Mouse (Mus musculus) hindbrain, embryonic 12.5 days (tissue): ENCODE measurements around the gene Ptrhd1. TPM values are rescaled to one million over a fixed set of nuclear protein-coding genes. Genes with fewer than 3 reads are reported as not detected.

Experiments used
- ATAC-seq: fragments of 200-750 bp; cut with Nextera tagmentation; 2 replicates; pipeline ENCODE4 v1.8.0; 2017; ENCODE audit warnings: moderate TSS enrichment; ENCODE audit not compliant: low FRiP score
- H3K27ac ChIP-seq: fragments of 300-500 bp; sonication (generic); 2 replicates; pipeline ENCODE4 v1.5.1; 2016; ENCODE audit warnings: mild to moderate bottlenecking
- H3K27me3 ChIP-seq: fragments of 300-500 bp; sonication (generic); 2 replicates; pipeline ENCODE4 v1.6.1; 2016; ENCODE audit warnings: mild to moderate bottlenecking
- H3K36me3 ChIP-seq: fragments of 300-500 bp; sonication (generic); 2 replicates; pipeline ENCODE4 v1.6.1; 2016; ENCODE audit warnings: mild to moderate bottlenecking
- H3K4me1 ChIP-seq: fragments of 300-500 bp; sonication (generic); 2 replicates; pipeline ENCODE4 v1.6.1; 2016
- H3K4me2 ChIP-seq: fragments of 300-500 bp; sonication (generic); replicated peaks from 2 replicates; pipeline ENCODE4 v1.6.1; 2016; ENCODE audit warnings: mild to moderate bottlenecking
- H3K4me3 ChIP-seq: fragments of 300-500 bp; sonication (generic); 2 replicates; pipeline ENCODE4 v1.5.1; 2016; ENCODE audit warnings: mild to moderate bottlenecking
- H3K9ac ChIP-seq: fragments of 300-500 bp; sonication (generic); 2 replicates; pipeline ENCODE4 v1.6.1; 2016; ENCODE audit warnings: mild to moderate bottlenecking, moderate library complexity
- H3K9me3 ChIP-seq: fragments of 300-500 bp; sonication (generic); replicated peaks from 2 replicates; pipeline ENCODE4 v1.6.1; 2016; ENCODE audit warnings: mild to moderate bottlenecking
- WGBS: fragments of 180-500 bp; shearing (Covaris S2); methylation state at CpG from one replicate; pipeline ENCODE4 v1.1.7; 2016; 5-methylcytosine and 5-hydroxymethylcytosine counted together
- polyA plus RNA-seq: library from polyadenylated mRNA; unstranded; fragments of >200 nt; fragmentation: Nextera tagmentation; extraction: Ambion mirVana; gene quantifications from 2 replicates; pipeline ENCODE4 v1.2.1, GENCODE M21; 2016

Gene Ptrhd1
- polyA plus RNA-seq = 4.7 and 6.2 TPM in 2 replicates

DNA sequence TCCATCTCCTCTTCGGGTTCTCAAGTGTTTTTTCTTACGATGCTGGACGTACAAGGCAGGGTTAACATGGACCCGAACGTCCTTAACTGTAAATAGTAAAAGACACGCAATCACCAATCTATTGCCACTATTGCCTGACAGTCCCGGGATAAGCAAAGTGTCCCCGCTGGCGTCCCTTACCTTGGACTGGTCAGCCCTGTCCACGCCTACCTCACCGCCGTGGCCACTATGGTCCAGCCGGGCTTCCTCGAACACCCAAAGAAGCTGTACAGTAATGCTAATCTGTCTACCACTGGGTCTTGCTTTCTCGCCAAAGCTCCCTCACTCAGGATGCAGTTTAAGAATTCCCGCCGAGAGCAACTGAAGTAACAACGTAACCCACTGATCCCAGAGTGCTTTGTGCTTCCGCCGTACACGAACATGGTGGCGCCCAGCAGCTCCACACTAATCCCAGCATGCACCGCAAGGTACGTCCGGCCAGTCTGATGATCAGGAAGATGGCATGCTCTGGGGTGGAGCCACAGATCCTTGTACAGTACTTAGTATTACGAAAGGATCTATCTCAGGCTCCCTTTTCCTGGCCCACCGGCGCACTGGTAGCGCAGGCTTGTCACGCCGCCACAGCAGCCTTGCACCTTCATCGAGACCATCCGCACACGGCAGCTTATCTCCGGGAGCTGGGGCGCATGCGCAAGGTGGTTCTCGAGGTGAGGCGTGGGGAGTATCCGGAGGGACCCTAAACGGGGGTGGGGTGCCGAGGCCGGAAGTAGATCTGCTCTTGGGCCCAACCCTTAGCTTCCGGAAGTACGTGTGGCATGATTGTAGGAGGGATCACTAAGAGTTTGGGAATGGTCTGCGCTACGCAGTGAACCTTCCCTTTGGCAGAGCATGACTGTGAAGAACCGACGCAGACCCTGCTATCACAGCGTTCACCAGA lies at the start of gene Ptrhd1, which contains the start of gene Cenpo:
Gene Ptrhd1, plus strand, starts transcription at position 456 of the 937 bp plus-strand sequence.
Gene Cenpo, minus strand, starts transcription at position 723 of the 937 bp plus-strand sequence.
- H3K4me1 ChIP-seq = peaks cover 11% of the 10 kb centered on the region
- peak within 1 kb of the TSS; percentile 71 for H3K9ac ChIP-seq
- peak within 1 kb of the TSS; percentile 95 for H3K27ac ChIP-seq
- peak within 1 kb of the TSS; percentile 71 for H3K4me3 ChIP-seq
- peaks cover 12% of the 10 kb centered on the region for H3K36me3 ChIP-seq
- H3K27me3 ChIP-seq = no peaks in the 10 kb centered on the region
- no peaks in the 10 kb centered on the region for H3K9me3 ChIP-seq
- under 1% methylated on average over 50 of the region's 50 CpGs for WGBS
- peak within 1 kb of the TSS; percentile 67 for H3K4me2 ChIP-seq
- peak; percentile 99 for ATAC-seq

DNA sequence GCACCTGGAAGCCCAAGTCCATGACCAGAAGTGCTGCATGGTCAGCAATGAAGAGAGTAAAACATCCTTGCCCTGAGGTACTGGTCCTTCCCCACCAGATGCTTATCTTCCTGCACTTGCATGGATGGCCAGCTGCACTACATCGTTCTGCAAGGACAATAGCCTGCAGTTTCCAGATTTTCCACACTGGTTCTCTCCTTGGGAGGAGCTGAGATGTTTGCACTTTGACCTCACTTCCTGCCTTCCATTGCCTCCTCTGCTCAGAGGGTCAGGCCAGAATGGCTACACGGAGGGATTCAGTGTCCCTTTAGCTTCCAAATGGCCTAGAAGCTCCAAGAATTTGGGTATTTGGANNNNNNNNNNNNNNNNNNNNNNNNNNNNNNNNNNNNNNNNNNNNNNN lies 49.2 kb upstream of the Ptrhd1 start:
- H3K9me3 ChIP-seq = no peaks in the 10 kb centered on the region
- H3K36me3 ChIP-seq = no peaks in the 10 kb centered on the region
- ATAC-seq = no peak
- no peaks in the 10 kb centered on the region for H3K27me3 ChIP-seq
- no peak overlapping the region for H3K9ac ChIP-seq
- no peak overlapping the region for H3K27ac ChIP-seq
- H3K4me3 ChIP-seq = no peak overlapping the region
- peaks cover 10% of the 10 kb centered on the region for H3K4me1 ChIP-seq
- WGBS = 53% methylated on average over 2 of the region's 2 CpGs
- no peak overlapping the region for H3K4me2 ChIP-seq

DNA sequence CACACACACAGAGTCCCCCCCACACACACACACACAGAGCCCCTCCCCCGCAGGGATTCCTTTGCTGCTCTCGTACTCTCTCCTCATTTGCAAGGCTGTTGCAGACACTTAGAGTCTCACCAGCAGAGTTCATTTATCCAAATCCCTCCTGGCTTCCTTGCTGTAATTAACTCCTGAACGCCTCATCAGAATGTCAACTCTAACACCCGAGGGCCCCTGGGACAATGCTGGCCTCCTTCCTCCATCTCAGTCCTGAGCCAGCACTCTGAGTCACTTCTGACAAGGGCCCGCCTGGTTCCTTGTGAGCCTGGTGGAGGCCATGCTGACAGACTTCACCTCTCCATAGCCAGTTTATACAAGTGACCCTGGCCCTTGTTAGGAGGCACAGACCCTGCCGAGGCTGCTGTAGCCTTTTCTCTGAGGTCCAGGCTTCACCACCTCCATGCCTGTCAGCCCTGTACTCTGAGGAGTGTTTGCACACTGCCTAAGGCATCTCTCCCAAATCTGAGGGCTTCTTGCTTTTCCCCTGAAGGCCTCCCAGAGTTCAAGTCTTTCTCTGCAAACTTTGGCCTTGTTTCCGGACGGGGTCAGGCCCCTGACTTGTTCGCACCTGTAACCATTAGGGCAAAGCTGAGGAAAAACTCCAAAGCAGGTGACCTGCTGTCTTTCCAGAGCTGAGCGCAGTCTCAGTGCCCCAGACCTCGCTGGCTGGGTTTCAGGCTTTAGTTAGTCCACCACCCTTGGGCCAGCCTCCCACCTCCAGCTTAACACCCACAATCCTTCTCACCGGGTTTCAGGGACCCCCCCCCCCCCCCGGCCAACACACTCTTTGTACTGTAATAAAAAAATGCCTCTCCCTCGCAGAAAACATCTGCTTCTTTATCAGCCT lies 45.4 kb upstream of the Ptrhd1 start:
- H3K4me3 ChIP-seq = no peak overlapping the region
- peaks cover 21% of the 10 kb centered on the region for H3K4me1 ChIP-seq
- H3K9ac ChIP-seq = 0 out of 2 replicates have a peak overlapping the region, but pooled peaks have one; percentile 2
- WGBS = 35% methylated on average over 14 of the region's 14 CpGs
- no peaks in the 10 kb centered on the region for H3K27me3 ChIP-seq
- peak overlapping the region; percentile 12 for H3K27ac ChIP-seq
- H3K4me2 ChIP-seq = no peak overlapping the region
- no peaks in the 10 kb centered on the region for H3K36me3 ChIP-seq
- ATAC-seq = peak; percentile 80
- no peaks in the 10 kb centered on the region for H3K9me3 ChIP-seq

DNA sequence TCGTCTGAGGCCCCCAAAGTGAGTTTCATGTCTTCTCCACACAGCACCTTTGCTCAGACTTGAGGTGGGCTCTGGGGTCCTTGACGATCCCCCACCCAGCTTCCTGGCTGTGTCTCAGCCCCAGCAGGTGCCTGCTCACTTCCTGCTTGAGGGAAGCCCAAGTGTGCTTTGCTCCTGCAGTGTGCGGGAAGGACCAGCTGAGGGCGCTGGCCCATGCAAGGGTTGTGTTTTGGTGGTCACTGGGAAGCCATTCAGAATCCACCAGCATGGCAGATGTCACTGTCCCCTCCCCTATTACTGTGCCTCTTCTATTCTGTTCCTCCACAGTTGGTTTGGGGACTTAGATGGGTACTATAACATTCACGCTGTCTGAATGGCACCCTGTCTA lies 44.8 kb upstream of the Ptrhd1 start:
- 0 out of 2 replicates have a peak, but pooled peaks have one; percentile 23 for ATAC-seq
- Histone ChIP-seq H3K27me3 (no peaks in the 10 kb centered on the region), H3K9me3 (no peaks in the 10 kb centered on the region), H3K4me3 (no peak overlapping the region), H3K4me2 (no peak overlapping the region), H3K4me1 (peaks cover 21% of the 10 kb centered on the region), H3K27ac (no peak overlapping the region), H3K36me3 (no peaks in the 10 kb centered on the region), H3K9ac (no peak overlapping the region)
- WGBS = 35% methylated on average over 5 of the region's 5 CpGs

DNA sequence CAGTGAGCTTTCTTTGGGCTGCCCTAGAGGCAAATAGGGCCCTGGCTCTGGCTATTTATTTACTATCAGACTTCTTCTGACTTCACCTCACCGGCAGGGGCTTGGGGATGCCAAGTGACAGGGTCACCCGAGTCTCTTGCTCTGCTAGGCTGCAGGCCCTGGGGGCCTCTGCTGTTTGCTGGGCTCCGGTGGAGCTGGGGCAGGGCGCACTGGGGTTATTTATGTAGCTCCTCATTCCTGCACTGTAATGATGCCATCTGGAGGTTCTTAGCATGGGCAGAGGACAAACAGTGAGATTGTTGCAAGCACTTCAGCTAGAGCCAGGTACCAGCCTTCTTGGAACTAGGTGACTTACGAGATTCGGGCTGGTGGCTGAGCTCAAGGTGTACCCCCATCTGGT lies 41.3 kb upstream of the Ptrhd1 start:
- H3K27ac ChIP-seq = 0 out of 2 replicates have a peak overlapping the region, but pooled peaks have one; percentile 7
- ATAC-seq = no peak
- 74% methylated on average over 6 of the region's 6 CpGs for WGBS

DNA sequence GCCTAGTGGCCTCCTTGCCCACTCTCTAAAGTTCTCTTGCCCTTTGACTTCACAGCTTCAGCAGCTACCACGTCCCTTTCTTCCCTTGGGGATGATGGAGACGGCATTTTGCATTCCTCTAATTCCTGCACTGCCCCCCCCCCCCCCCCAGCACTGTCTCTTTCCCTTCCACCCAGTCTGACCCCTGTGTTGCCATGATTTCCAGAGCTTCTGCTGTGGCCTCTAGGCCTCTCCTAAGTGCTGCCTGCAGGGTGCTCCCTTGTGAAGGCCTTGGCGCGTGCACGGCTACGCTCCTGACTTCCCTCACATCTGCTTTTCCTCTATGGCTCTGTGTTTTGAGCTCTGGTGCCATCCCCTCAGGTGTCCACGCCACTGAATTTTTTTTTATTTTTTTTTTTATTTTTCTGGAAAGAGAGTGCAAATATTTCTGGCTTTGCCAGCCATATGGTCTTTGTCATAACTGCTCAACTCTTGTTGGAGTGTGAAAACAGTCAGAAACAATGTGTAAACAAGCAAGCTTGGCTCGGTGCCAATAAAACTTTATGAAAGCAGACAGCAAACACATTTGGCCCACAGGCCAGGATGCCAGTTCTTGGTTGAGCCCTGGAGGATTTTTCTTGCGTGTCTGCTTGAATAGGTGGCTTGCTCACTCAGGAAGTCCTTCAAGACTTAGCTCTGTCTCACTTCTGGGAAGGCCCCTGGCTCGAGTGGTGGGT lies 40.6 kb upstream of the Ptrhd1 start:
- no peak for ATAC-seq
- peaks cover 3% of the 10 kb centered on the region; the same call in 1 of the 2 replicates for H3K36me3 ChIP-seq
- H3K27me3 ChIP-seq = no peaks in the 10 kb centered on the region
- 52% methylated on average over 10 of the region's 10 CpGs for whole genome bisulfite sequencing
- no peak overlapping the region for H3K9ac ChIP-seq
- peaks cover 15% of the 10 kb centered on the region for H3K4me1 ChIP-seq
- no peak overlapping the region for H3K27ac ChIP-seq
- no peaks in the 10 kb centered on the region for H3K9me3 ChIP-seq
- no peak overlapping the region for H3K4me2 ChIP-seq
- no peak overlapping the region for H3K4me3 ChIP-seq

More for the DNA sequence above, 41.3 kb upstream of the Ptrhd1 start:
- Histone ChIP-seq H3K27me3 (no peaks in the 10 kb centered on the region), H3K4me1 (peaks cover 21% of the 10 kb centered on the region), H3K36me3 (0 out of 2 replicates have a peak, but pooled peaks cover 3% of the 10 kb centered on the region), H3K4me2 (no peak overlapping the region), H3K4me3 (no peak overlapping the region), H3K9me3 (no peaks in the 10 kb centered on the region), H3K9ac (no peak overlapping the region)

DNA sequence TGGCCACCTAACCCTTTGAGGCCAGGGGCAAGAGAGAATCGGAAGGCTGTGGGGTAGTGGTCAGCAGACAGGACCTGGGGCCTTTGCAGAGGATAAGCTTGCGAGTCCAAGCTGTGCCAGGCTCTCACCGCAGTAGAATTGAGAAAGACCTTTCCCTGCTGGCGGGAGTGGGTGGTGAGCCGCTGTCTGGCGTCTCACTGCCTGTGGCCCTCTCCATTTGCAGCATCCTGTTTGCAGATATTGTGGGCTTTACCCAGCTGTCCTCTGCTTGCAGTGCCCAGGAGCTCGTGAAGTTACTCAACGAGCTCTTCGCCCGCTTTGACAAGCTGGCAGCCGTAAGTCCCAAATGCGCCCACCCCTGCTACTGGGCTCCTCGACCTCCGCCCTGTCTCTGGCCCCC lies 39.2 kb upstream of the Ptrhd1 start:
- Histone ChIP-seq H3K9me3 (no peaks in the 10 kb centered on the region), H3K4me2 (no peak overlapping the region), H3K4me3 (no peak overlapping the region), H3K4me1 (peaks cover 11% of the 10 kb centered on the region), H3K9ac (no peak overlapping the region), H3K27ac (no peak overlapping the region), H3K27me3 (no peaks in the 10 kb centered on the region), H3K36me3 (peaks cover 3% of the 10 kb centered on the region; the same call in 1 of the 2 replicates)
- WGBS = 93% methylated on average over 14 of the region's 14 CpGs
- no peak for ATAC-seq

DNA sequence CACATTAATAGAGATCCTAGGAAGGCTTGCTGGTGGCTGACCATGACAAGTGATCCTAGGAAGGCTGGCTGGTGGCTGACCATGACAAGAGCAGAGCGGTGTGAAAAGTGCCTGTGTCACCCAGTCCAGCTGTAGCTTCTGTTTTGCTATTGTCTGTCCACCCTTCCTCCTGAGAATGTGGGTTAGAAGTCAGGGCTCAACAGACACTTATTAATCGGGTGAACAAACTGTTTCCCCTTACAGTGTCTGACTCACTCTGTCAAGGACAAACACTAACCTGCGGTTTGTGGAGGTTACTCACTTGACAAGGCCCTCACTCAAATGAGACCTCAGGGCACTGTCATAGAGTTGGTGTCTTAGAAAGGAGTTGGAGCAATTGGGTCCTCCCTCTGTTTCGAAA lies 35.1 kb upstream of the Ptrhd1 start:
- Histone ChIP-seq H3K4me2 (no peak overlapping the region), H3K36me3 (peaks cover 3% of the 10 kb centered on the region; the same call in 1 of the 2 replicates), H3K27ac (no peak overlapping the region), H3K27me3 (no peaks in the 10 kb centered on the region), H3K9me3 (no peaks in the 10 kb centered on the region), H3K9ac (no peak overlapping the region), H3K4me1 (0 out of 2 replicates have a peak, but pooled peaks cover 5% of the 10 kb centered on the region), H3K4me3 (no peak overlapping the region)
- WGBS = 94% methylated on average over 4 of the region's 4 CpGs
- ATAC-seq = no peak

DNA sequence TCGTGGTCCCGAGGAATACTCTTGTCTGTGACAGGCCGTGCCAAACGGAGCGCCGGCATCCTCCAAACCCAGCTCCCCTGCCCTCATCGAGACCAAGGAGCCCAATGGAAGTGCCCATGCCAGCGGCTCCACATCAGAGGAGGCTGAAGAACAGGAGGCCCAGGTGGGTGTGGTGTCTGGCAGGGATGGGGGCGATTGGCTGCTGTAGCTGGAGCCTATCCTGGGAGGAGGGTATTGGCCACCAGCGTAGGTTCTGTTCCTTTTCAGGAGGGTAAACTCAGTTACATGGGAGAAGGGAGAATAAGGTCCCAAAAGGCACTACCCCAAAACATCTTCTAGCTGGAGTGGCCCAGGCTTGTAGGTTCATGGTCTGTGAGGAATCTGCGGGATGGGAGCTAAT lies 34.6 kb upstream of the Ptrhd1 start:
- peaks cover 3% of the 10 kb centered on the region; the same call in 1 of the 2 replicates for H3K36me3 ChIP-seq
- WGBS = 96% methylated on average over 11 of the region's 11 CpGs
- no peak overlapping the region for H3K4me2 ChIP-seq
- no peak overlapping the region for H3K27ac ChIP-seq
- ATAC-seq = no peak
- 0 out of 2 replicates have a peak, but pooled peaks cover 5% of the 10 kb centered on the region for H3K4me1 ChIP-seq
- no peaks in the 10 kb centered on the region for H3K27me3 ChIP-seq
- no peak overlapping the region for H3K4me3 ChIP-seq
- H3K9ac ChIP-seq = no peak overlapping the region
- H3K9me3 ChIP-seq = no peaks in the 10 kb centered on the region

DNA sequence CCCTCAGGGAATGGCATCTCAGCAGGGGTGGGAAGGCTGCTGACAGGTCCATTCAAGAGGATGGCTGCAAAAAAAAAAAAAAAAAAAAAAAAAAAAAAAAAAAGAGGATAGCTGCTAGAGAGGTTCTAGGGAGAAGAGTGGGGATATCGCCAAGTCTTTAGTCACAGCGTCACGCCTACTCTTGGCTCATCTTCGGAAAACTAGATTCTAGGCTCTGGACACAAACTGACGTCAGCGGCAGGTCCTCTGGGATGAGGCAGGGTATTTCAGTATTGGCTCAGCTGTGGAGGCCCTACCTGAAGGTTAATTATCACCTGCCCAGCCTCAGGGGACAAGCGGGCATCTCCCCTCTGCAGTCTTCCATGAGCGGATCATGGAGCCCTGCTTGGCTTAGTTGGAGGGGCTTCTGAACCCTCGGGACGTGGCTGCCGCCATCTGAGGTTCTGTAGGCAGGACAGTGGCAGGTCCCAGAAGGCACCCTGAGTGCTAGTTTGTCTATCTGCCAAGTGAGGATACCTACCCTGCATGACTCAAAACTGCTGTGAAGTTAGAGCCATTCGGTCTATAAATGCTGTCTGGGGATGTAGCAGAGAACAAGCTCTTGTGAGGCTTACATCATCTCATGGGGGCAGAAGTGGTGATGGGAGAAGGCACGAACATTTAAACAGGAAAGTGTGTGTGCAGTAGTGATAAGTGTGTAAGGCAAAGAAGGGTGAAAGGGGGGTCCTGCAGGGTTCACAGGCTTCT lies 32.2 kb upstream of the Ptrhd1 start:
- WGBS = 86% methylated on average over 13 of the region's 13 CpGs
- peaks cover 5% of the 10 kb centered on the region; the same call in 1 of the 2 replicates for H3K36me3 ChIP-seq

DNA sequence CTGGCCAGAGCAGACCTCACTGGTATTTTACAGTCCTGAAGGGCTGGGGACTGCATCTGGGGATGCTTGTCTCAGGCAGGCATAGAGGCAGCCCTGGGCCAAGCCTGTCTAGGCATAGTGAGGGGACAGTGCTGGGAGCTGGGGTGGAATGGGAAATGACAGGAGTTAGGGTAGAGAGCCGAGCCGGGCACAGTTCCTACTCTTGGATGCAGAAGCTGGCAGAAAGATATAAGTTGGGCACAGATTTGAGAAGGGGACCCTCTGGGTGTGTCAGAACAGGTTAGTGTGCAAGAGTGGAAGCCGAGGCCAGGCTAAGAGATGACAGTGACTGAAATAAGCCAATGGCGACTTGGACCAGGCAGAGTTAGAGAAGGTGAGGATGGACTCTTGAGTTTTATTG lies 31.6 kb upstream of the Ptrhd1 start:
- peaks cover 5% of the 10 kb centered on the region; the same call in 1 of the 2 replicates for H3K36me3 ChIP-seq
- no peak for ATAC-seq

More for the DNA sequence above, 32.2 kb upstream of the Ptrhd1 start:
- no peaks in the 10 kb centered on the region for H3K27me3 ChIP-seq
- no peak overlapping the region for H3K4me3 ChIP-seq
- H3K4me2 ChIP-seq = no peak overlapping the region
- no peaks in the 10 kb centered on the region for H3K9me3 ChIP-seq
- no peak for ATAC-seq
- H3K9ac ChIP-seq = no peak overlapping the region
- no peak overlapping the region for H3K27ac ChIP-seq
- H3K4me1 ChIP-seq = 0 out of 2 replicates have a peak, but pooled peaks cover 5% of the 10 kb centered on the region

More for the DNA sequence above, 31.6 kb upstream of the Ptrhd1 start:
- H3K27ac ChIP-seq = no peak overlapping the region
- H3K9me3 ChIP-seq = no peaks in the 10 kb centered on the region
- H3K27me3 ChIP-seq = no peaks in the 10 kb centered on the region
- H3K4me3 ChIP-seq = no peak overlapping the region
- H3K9ac ChIP-seq = no peak overlapping the region
- 0 out of 2 replicates have a peak, but pooled peaks cover 5% of the 10 kb centered on the region for H3K4me1 ChIP-seq
- H3K4me2 ChIP-seq = no peak overlapping the region
- 92% methylated on average over 4 of the region's 4 CpGs for WGBS
